Mouse (Mus musculus): Measurements from ENCODE around the gene Snx22. TPM values are rescaled to one million over a fixed set of nuclear protein-coding genes. Genes with fewer than 3 reads are reported as not detected.

Snx22 gene
- polyA plus RNA-seq (2015; fragmentation: Nextera tagmentation; extraction: Ambion mirVana): 29.2 and 31.4 TPM in 2 replicates

- peaks cover 33% of the 10 kb centered on the region for H3K36me3 ChIP-seq
- H3K4me1 ChIP-seq (replicated peaks): peaks cover 41% of the 10 kb centered on the region
- H3K27me3 ChIP-seq: peaks cover 37% of the 10 kb centered on the region
- peak within 1 kb of the TSS; percentile 85 for H3K27ac ChIP-seq
- peak within 1 kb of the TSS; percentile 82 for H3K4me2 ChIP-seq
- H3K4me3 ChIP-seq (replicated peaks): peak within 1 kb of the TSS; percentile 82
- peak; percentile 93 for ATAC-seq (ENCODE audit: low read depth)
- DNase-seq: peak; percentile 99
- H3K9ac ChIP-seq: peak within 1 kb of the TSS; percentile 92
- H3K9me3 ChIP-seq (replicated peaks): 0 out of 2 replicates have a peak, but pooled peaks cover 4% of the 10 kb centered on the region
- WGBS (ENCODE audit: insufficient replicate concordance): under 1% methylated on average over 22 of the region's 22 CpGs
Observed at GRCm38 (mm10) chr9:66069583-66069982, at the start of gene Snx22. Snx22 (minus strand) TSS chr9:66069719.

- WGBS (ENCODE audit: insufficient replicate concordance): 76% methylated on average over 8 of the region's 8 CpGs
- no peak overlapping the region for H3K9ac ChIP-seq
- peak overlapping the region; percentile 41 for H3K27ac ChIP-seq
- no peak overlapping the region for H3K4me3 ChIP-seq (replicated peaks)
- ATAC-seq (ENCODE audit: low read depth) (no peak), DNase-seq (no peak)
- H3K36me3 ChIP-seq: peaks cover 40% of the 10 kb centered on the region
- no peaks in the 10 kb centered on the region for H3K27me3 ChIP-seq
- H3K4me2 ChIP-seq: no peak overlapping the region
- H3K4me1 ChIP-seq (replicated peaks): peaks cover 57% of the 10 kb centered on the region
- H3K9me3 ChIP-seq (replicated peaks): no peaks in the 10 kb centered on the region
Observed at GRCm38 (mm10) chr9:66116890-66117289, 47.4 kb upstream of the Snx22 start.

- ATAC-seq (ENCODE audit: low read depth): no peak
- Histone ChIP-seq H3K4me2 (no peak overlapping the region), H3K9ac (no peak overlapping the region), H3K4me3 (replicated peaks) (no peak overlapping the region), H3K27ac (no peak overlapping the region), H3K9me3 (replicated peaks) (no peaks in the 10 kb centered on the region), H3K4me1 (replicated peaks) (peaks cover 43% of the 10 kb centered on the region), H3K36me3 (peaks cover 49% of the 10 kb centered on the region), H3K27me3 (no peaks in the 10 kb centered on the region)
- WGBS (ENCODE audit: insufficient replicate concordance): 47% methylated on average over 3 of the region's 3 CpGs
- no peak for DNase-seq
Observed at GRCm38 (mm10) chr9:66114341-66114740, 44.8 kb upstream of the Snx22 start.

- Histone ChIP-seq H3K4me2 (no peak overlapping the region), H3K4me1 (replicated peaks) (peaks cover 24% of the 10 kb centered on the region), H3K27me3 (no peaks in the 10 kb centered on the region), H3K27ac (peak overlapping the region; percentile 5; the same call in 1 of the 2 replicates), H3K4me3 (replicated peaks) (no peak overlapping the region), H3K9me3 (replicated peaks) (no peaks in the 10 kb centered on the region), H3K36me3 (peaks cover 64% of the 10 kb centered on the region), H3K9ac (no peak overlapping the region)
- 77% methylated on average over 8 of the region's 8 CpGs for WGBS (ENCODE audit: insufficient replicate concordance)
- no peak for ATAC-seq (ENCODE audit: low read depth)
- no peak for DNase-seq
Observed at GRCm38 (mm10) chr9:66110611-66111379, 41.3 kb upstream of the Snx22 start.

GRCm38 (mm10) chr9:66110126-66110525 is 40.6 kb upstream of the Snx22 start:
- WGBS (ENCODE audit: insufficient replicate concordance): 53% methylated on average over 8 of the region's 8 CpGs
- H3K36me3 ChIP-seq: peaks cover 65% of the 10 kb centered on the region

GRCm38 (mm10) chr9:66109574-66109973 is 40.1 kb upstream of the Snx22 start:
- H3K4me2 ChIP-seq: no peak overlapping the region
- no peak overlapping the region for H3K4me3 ChIP-seq (replicated peaks)
- 95% methylated on average over 1 of the region's 1 CpGs for WGBS (ENCODE audit: insufficient replicate concordance)
- H3K9ac ChIP-seq: no peak overlapping the region
- DNase-seq: no peak
- H3K27ac ChIP-seq: no peak overlapping the region
- H3K9me3 ChIP-seq (replicated peaks): no peaks in the 10 kb centered on the region
- H3K36me3 ChIP-seq: peaks cover 65% of the 10 kb centered on the region
- ATAC-seq (ENCODE audit: low read depth): no peak
- peaks cover 28% of the 10 kb centered on the region for H3K4me1 ChIP-seq (replicated peaks)
- H3K27me3 ChIP-seq: no peaks in the 10 kb centered on the region

More at GRCm38 (mm10) chr9:66110126-66110525, 40.6 kb upstream of the Snx22 start:
- ATAC-seq (ENCODE audit: low read depth): no peak
- H3K9ac ChIP-seq: no peak overlapping the region
- DNase-seq: no peak
- H3K4me1 ChIP-seq (replicated peaks): peaks cover 28% of the 10 kb centered on the region
- no peaks in the 10 kb centered on the region for H3K9me3 ChIP-seq (replicated peaks)
- no peaks in the 10 kb centered on the region for H3K27me3 ChIP-seq
- no peak overlapping the region for H3K4me2 ChIP-seq
- H3K27ac ChIP-seq: peak overlapping the region; percentile 5; the same call in 1 of the 2 replicates
- no peak overlapping the region for H3K4me3 ChIP-seq (replicated peaks)

- no peaks in the 10 kb centered on the region for H3K9me3 ChIP-seq (replicated peaks)
- H3K4me3 ChIP-seq (replicated peaks): no peak overlapping the region
- peaks cover 26% of the 10 kb centered on the region for H3K4me1 ChIP-seq (replicated peaks)
- ATAC-seq (ENCODE audit: low read depth) (no peak), DNase-seq (no peak)
- no peak overlapping the region for H3K4me2 ChIP-seq
- H3K27me3 ChIP-seq: no peaks in the 10 kb centered on the region
- WGBS (ENCODE audit: insufficient replicate concordance): 91% methylated on average over 8 of the region's 8 CpGs
- peak overlapping the region; percentile 65 for H3K27ac ChIP-seq
- H3K9ac ChIP-seq: no peak overlapping the region
- peaks cover 86% of the 10 kb centered on the region for H3K36me3 ChIP-seq
Observed at GRCm38 (mm10) chr9:66105168-66105567, 35.6 kb upstream of the Snx22 start.

GRCm38 (mm10) chr9:66104601-66105000 is 35.1 kb upstream of the Snx22 start:
- Histone ChIP-seq H3K9me3 (replicated peaks) (no peaks in the 10 kb centered on the region), H3K4me1 (replicated peaks) (peaks cover 23% of the 10 kb centered on the region), H3K4me3 (replicated peaks) (no peak overlapping the region), H3K27ac (peak overlapping the region; percentile 65; the same call in 1 of the 2 replicates), H3K27me3 (no peaks in the 10 kb centered on the region), H3K36me3 (peaks cover 90% of the 10 kb centered on the region), H3K9ac (no peak overlapping the region), H3K4me2 (no peak overlapping the region)
- 86% methylated on average over 4 of the region's 4 CpGs for WGBS (ENCODE audit: insufficient replicate concordance)
- ATAC-seq (ENCODE audit: low read depth) (peak; percentile 68; the same call in 1 of the 2 replicates), DNase-seq (no peak)

GRCm38 (mm10) chr9:66102668-66103067 is 33.1 kb upstream of the Snx22 start:
- DNase-seq: no peak
- Histone ChIP-seq H3K27me3 (no peaks in the 10 kb centered on the region), H3K9ac (no peak overlapping the region), H3K4me1 (replicated peaks) (peaks cover 23% of the 10 kb centered on the region), H3K4me3 (replicated peaks) (no peak overlapping the region), H3K9me3 (replicated peaks) (no peaks in the 10 kb centered on the region), H3K4me2 (no peak overlapping the region), H3K27ac (no peak overlapping the region), H3K36me3 (peaks cover 86% of the 10 kb centered on the region)
- ATAC-seq (ENCODE audit: low read depth): no peak
- 84% methylated on average over 6 of the region's 6 CpGs for WGBS (ENCODE audit: insufficient replicate concordance)

- peaks cover 23% of the 10 kb centered on the region for H3K4me1 ChIP-seq (replicated peaks)
- no peaks in the 10 kb centered on the region for H3K27me3 ChIP-seq
- no peak overlapping the region for H3K4me3 ChIP-seq (replicated peaks)
- ATAC-seq (ENCODE audit: low read depth) (no peak), DNase-seq (no peak)
- peaks cover 87% of the 10 kb centered on the region for H3K36me3 ChIP-seq
- H3K9me3 ChIP-seq (replicated peaks): no peaks in the 10 kb centered on the region
- 86% methylated on average over 8 of the region's 8 CpGs for WGBS (ENCODE audit: insufficient replicate concordance)
- H3K27ac ChIP-seq: no peak overlapping the region
- no peak overlapping the region for H3K4me2 ChIP-seq
- H3K9ac ChIP-seq: no peak overlapping the region
Observed at GRCm38 (mm10) chr9:66101577-66101976, 32.1 kb upstream of the Snx22 start.

- peaks cover 96% of the 10 kb centered on the region for H3K36me3 ChIP-seq
- H3K27ac ChIP-seq: peak overlapping the region; percentile 6; the same call in 1 of the 2 replicates
- H3K9me3 ChIP-seq (replicated peaks): no peaks in the 10 kb centered on the region
- ATAC-seq (ENCODE audit: low read depth) (0 out of 2 replicates have a peak, but pooled peaks have one; percentile 40), DNase-seq (no peak)
- no peak overlapping the region for H3K4me2 ChIP-seq
- WGBS (ENCODE audit: insufficient replicate concordance): 83% methylated on average over 2 of the region's 2 CpGs
- H3K4me3 ChIP-seq (replicated peaks): no peak overlapping the region
- H3K4me1 ChIP-seq (replicated peaks): peaks cover 21% of the 10 kb centered on the region
- H3K27me3 ChIP-seq: no peaks in the 10 kb centered on the region
- H3K9ac ChIP-seq: 0 out of 2 replicates have a peak overlapping the region, but pooled peaks have one; percentile 4
Observed at GRCm38 (mm10) chr9:66092664-66093063, 23.1 kb upstream of the Snx22 start.
